Mouse (Mus musculus) ES-E14 (cell line): ENCODE results near the gene Col6a4. TPM values are rescaled to one million over a fixed set of nuclear protein-coding genes. Genes with fewer than 3 reads are reported as not detected.

Experiments used
- DNase-seq: peaks from one replicate; pipeline ENCODE4 v3.0.0-alpha.2; 2013; ENCODE audit warnings: low read depth, low spot score
- H3K27ac ChIP-seq: 2 replicates; pipeline ENCODE4 v1.5.1; 2012; ENCODE audit warnings: low read depth, mild to moderate bottlenecking, low read length, moderate library complexity, mixed read lengths; ENCODE audit not compliant: poor library complexity, insufficient read depth, severe bottlenecking
- H3K36me3 ChIP-seq: 2 replicates; pipeline ENCODE4 v1.6.1; 2012; ENCODE audit warnings: mild to moderate bottlenecking, low read length, moderate library complexity, mixed read lengths; ENCODE audit not compliant: control insufficient read depth, poor library complexity, insufficient read depth, severe bottlenecking
- H3K4me1 ChIP-seq, 2 experiments: fragments of 150-350 bp in 1 of 2; sonication (generic) in 1 of 2; 2 replicates each; pipeline ENCODE4 v1.6.1; 2012; ENCODE audit warnings: low read length in 2 of 2, mild to moderate bottlenecking in 1 of 2, mixed read lengths in 1 of 2; ENCODE audit not compliant: control insufficient read depth in 2 of 2, insufficient read depth in 2 of 2, poor library complexity in 1 of 2
- H3K4me3 ChIP-seq, 2 experiments: fragments of 150-350 bp in 1 of 2; sonication (generic) in 1 of 2; 2 replicates each; pipeline ENCODE4 v1.5.1; 2012; ENCODE audit warnings: low read length in 2 of 2, low read depth in 1 of 2, mild to moderate bottlenecking in 1 of 2, mixed read lengths in 1 of 2; ENCODE audit not compliant: insufficient read depth in 1 of 2, poor library complexity in 1 of 2, severe bottlenecking in 1 of 2
- H3K9ac ChIP-seq: 2 replicates; pipeline ENCODE4 v1.6.1; 2012; ENCODE audit warnings: low read depth, mild to moderate bottlenecking, low read length, mixed read lengths; ENCODE audit not compliant: poor library complexity, insufficient read depth, severe bottlenecking
- H3K9me3 ChIP-seq: fragments of 150-350 bp; sonication (generic); 2 replicates; pipeline ENCODE4 v1.6.1; 2012; ENCODE audit warnings: low read depth, mild to moderate bottlenecking, low read length; ENCODE audit not compliant: control insufficient read depth, insufficient read depth
- CHD2 ChIP-seq: IDR thresholded peaks from 2 replicates; pipeline ENCODE4 v1.6.1; 2014; ENCODE audit warnings: mild to moderate bottlenecking, low read depth, low read length, inconsistent platforms
- HCFC1 ChIP-seq: IDR thresholded peaks from 2 replicates; pipeline ENCODE4 v1.6.1; 2012; ENCODE audit warnings: low read length, inconsistent platforms, borderline replicate concordance; ENCODE audit not compliant: insufficient read depth
- MAFK ChIP-seq: IDR thresholded peaks from 2 replicates; pipeline ENCODE4 v1.6.1; 2014; ENCODE audit warnings: mild to moderate bottlenecking, low read depth, low read length, inconsistent platforms; ENCODE audit not compliant: insufficient read depth
- ZC3H11A ChIP-seq: IDR thresholded peaks from 2 replicates; pipeline ENCODE4 v1.6.1; 2012; ENCODE audit warnings: low read depth, mild to moderate bottlenecking, inconsistent platforms, low read length, borderline replicate concordance
- ZNF384 ChIP-seq: IDR thresholded peaks from 2 replicates; pipeline ENCODE4 v1.6.1; 2012; ENCODE audit warnings: low read depth, low read length, inconsistent platforms
- in situ Hi-C, 2 experiments: fragments of 600-800 bp; cut with MboI; formaldehyde crosslinking; loops; one replicate each; pipeline ENCODE4 v1.15.1; 2025; ENCODE audit warnings: low sequenced_read_pairs in 2 of 2, inconsistent platforms in 1 of 2; ENCODE audit not compliant: unreplicated experiment in 2 of 2
- total RNA-seq: library from RNA; depleted of rRNA; stranded (reverse); fragments of 300-350 nt; gene quantifications from 2 replicates; pipeline ENCODE4 v1.2.3, GENCODE M21; 2012

The Col6a4 gene
- total RNA-seq, 1 experiment: 3.9 TPM

GRCm38 (mm10) chr9:105976871-105977270, 119.7 kb downstream of the Col6a4 start:
- Histone ChIP-seq H3K27ac (no peak overlapping the region), H3K4me1 (peaks cover 3 to 6% of the 10 kb centered on the region in 2 experiments; a peak in 3 of 4 replicates), H3K9ac (no peak overlapping the region), H3K9me3 (no peaks in the 10 kb centered on the region), H3K4me3 (no peak overlapping the region), H3K36me3 (no peaks in the 10 kb centered on the region)
- in situ Hi-C loops: no loop called here
- TF ChIP-seq HCFC1: no peak
- no peak for TF ChIP-seq ZC3H11A
- no peak for TF ChIP-seq CHD2
- TF ChIP-seq ZNF384: no peak
- TF ChIP-seq MAFK: no peak
- DNase-seq: peak; percentile 16

- DNase-seq: no peak
- H3K27ac ChIP-seq: no peak overlapping the region
- in situ Hi-C loops: no loop called here
These were observed 120.3 kb downstream of the Col6a4 start for GRCm38 (mm10) chr9:105976314-105976713.

GRCm38 (mm10) chr9:105973736-105974135, 122.8 kb downstream of the Col6a4 start:
- H3K4me3 ChIP-seq: no peak overlapping the region
- H3K36me3 ChIP-seq: no peaks in the 10 kb centered on the region
- no peaks in the 10 kb centered on the region for H3K9me3 ChIP-seq
- in situ Hi-C loops: no loop called here
- DNase-seq: no peak
- no peak for TF ChIP-seq ZC3H11A
- no peak for TF ChIP-seq MAFK
- TF ChIP-seq ZNF384: no peak
- no peak overlapping the region for H3K9ac ChIP-seq
- no peak overlapping the region for H3K27ac ChIP-seq
- H3K4me1 ChIP-seq: peaks cover 14 to 17% of the 10 kb centered on the region in 2 experiments; a peak in 3 of 4 replicates

More at GRCm38 (mm10) chr9:105976314-105976713, 120.3 kb downstream of the Col6a4 start:
- no peaks in the 10 kb centered on the region for H3K9me3 ChIP-seq
- no peaks in the 10 kb centered on the region for H3K36me3 ChIP-seq
- peaks cover 8 to 10% of the 10 kb centered on the region in 2 experiments; a peak in 3 of 4 replicates for H3K4me1 ChIP-seq
- TF ChIP-seq ZNF384 (peak; percentile 94), MAFK (no peak), ZC3H11A (no peak), CHD2 (no peak), HCFC1 (no peak)
- no peak overlapping the region for H3K4me3 ChIP-seq
- H3K9ac ChIP-seq: no peak overlapping the region

- Histone ChIP-seq H3K9ac (no peak overlapping the region), H3K9me3 (no peaks in the 10 kb centered on the region), H3K4me1 (peaks cover 14 to 20% of the 10 kb centered on the region in 2 experiments; a peak in 3 of 4 replicates), H3K36me3 (no peaks in the 10 kb centered on the region), H3K4me3 (0 out of 4 replicates have a peak overlapping the region, but pooled peaks of 1 of the 2 experiments have one; percentile 28), H3K27ac (no peak overlapping the region)
- in situ Hi-C loops: no loop called here
- peak; percentile 19 for DNase-seq
- TF ChIP-seq CHD2: no peak
These were observed 124.6 kb downstream of the Col6a4 start for GRCm38 (mm10) chr9:105972031-105972430.

GRCm38 (mm10) chr9:105971351-105971894, 125.2 kb downstream of the Col6a4 start:
- Histone ChIP-seq H3K9me3 (no peaks in the 10 kb centered on the region), H3K36me3 (no peaks in the 10 kb centered on the region), H3K4me3 (peak overlapping the region; percentile 27 to 28; a peak in 2 of 4 replicates), H3K4me1 (peaks cover 11 to 18% of the 10 kb centered on the region in 2 experiments; a peak in 3 of 4 replicates), H3K9ac (no peak overlapping the region), H3K27ac (no peak overlapping the region)
- in situ Hi-C loops: no loop called here
- TF ChIP-seq MAFK: no peak
- no peak for TF ChIP-seq ZC3H11A
- no peak for TF ChIP-seq HCFC1
- no peak for TF ChIP-seq ZNF384
- no peak for TF ChIP-seq CHD2
- peak; percentile 30 for DNase-seq
